Mouse (Mus musculus) bone marrow macrophage, adult 2 months (primary cell): Measurements from ENCODE around the gene Cys1.

Experiments
- CTCF ChIP-seq: IDR thresholded peaks from 2 replicates; pipeline ENCODE4 v1.5.1; 2012; ENCODE audit warnings: low read depth, mild to moderate bottlenecking, low read length, moderate library complexity
- POLR2A ChIP-seq: IDR thresholded peaks from 2 replicates; pipeline ENCODE4 v1.6.1; 2012; ENCODE audit warnings: mild to moderate bottlenecking, low read depth, low read length, borderline replicate concordance

GRCm38 (mm10) chr12:24661100-24661499 is 20.5 kb downstream of the Cys1 start:
- no peak for TF ChIP-seq CTCF
- no peak for TF ChIP-seq POLR2A
